Mouse (Mus musculus) kidney, postnatal 0 days (tissue): Measurements from ENCODE around the gene Padi2. TPM values are rescaled to one million over a fixed set of nuclear protein-coding genes. Genes with fewer than 3 reads are reported as not detected.

Experiments used
- ATAC-seq: fragments of 200-750 bp; cut with Nextera tagmentation; replicated peaks from 2 replicates; pipeline ENCODE4 v1.8.0; 2017; ENCODE audit warnings: low read depth, moderate number of reproducible peaks, moderate TSS enrichment, moderate library complexity; ENCODE audit not compliant: low FRiP score
- DNase-seq: peaks from one replicate; pipeline ENCODE4 v3.0.0-alpha.2; 2016; ENCODE audit warnings: low spot score
- H3K27ac ChIP-seq: fragments of 300-500 bp; sonication (generic); 2 replicates; pipeline ENCODE4 v1.5.1; 2014; ENCODE audit warnings: mild to moderate bottlenecking
- H3K27me3 ChIP-seq: fragments of 300-500 bp; sonication (generic); 2 replicates; pipeline ENCODE4 v1.6.1; 2014; ENCODE audit warnings: low read length, mixed read lengths; ENCODE audit not compliant: insufficient read depth
- H3K36me3 ChIP-seq: fragments of 300-500 bp; sonication (generic); 2 replicates; pipeline ENCODE4 v1.6.1; 2014; ENCODE audit warnings: low read length, mixed read lengths; ENCODE audit not compliant: insufficient read depth
- H3K4me1 ChIP-seq: fragments of 300-500 bp; sonication (generic); replicated peaks from 2 replicates; pipeline ENCODE4 v1.6.1; 2014; ENCODE audit warnings: antibody characterized with exemption, low read length, mixed read lengths; ENCODE audit not compliant: insufficient read depth
- H3K4me2 ChIP-seq: fragments of 300-500 bp; sonication (generic); 2 replicates; pipeline ENCODE4 v1.6.1; 2014; ENCODE audit warnings: mild to moderate bottlenecking, low read length, moderate library complexity, mixed read lengths
- H3K4me3 ChIP-seq: fragments of 300-500 bp; sonication (generic); replicated peaks from 2 replicates; pipeline ENCODE4 v1.5.1; 2014; ENCODE audit warnings: low read depth, low read length
- H3K9ac ChIP-seq: fragments of 300-500 bp; sonication (generic); 2 replicates; pipeline ENCODE4 v1.6.1; 2014; ENCODE audit warnings: low read depth, low read length
- H3K9me3 ChIP-seq: fragments of 300-500 bp; sonication (generic); replicated peaks from 2 replicates; pipeline ENCODE4 v1.6.1; 2016; ENCODE audit warnings: low read length, inconsistent platforms, mixed read lengths
- CTCF ChIP-seq: IDR thresholded peaks from 2 replicates; pipeline ENCODE4 v1.5.1; 2016; ENCODE audit warnings: antibody characterized with exemption, low read depth, mild to moderate bottlenecking, moderate library complexity
- WGBS: fragments of 180-500 bp; shearing (Covaris S2); extraction: QIAGEN DNeasy Blood & Tissue Kit; methylation state at CpG from one replicate; pipeline ENCODE4 v1.1.7; 2014; 5-methylcytosine and 5-hydroxymethylcytosine counted together
- polyA plus RNA-seq: library from polyadenylated mRNA; unstranded; fragments of >200 nt; fragmentation: Nextera tagmentation; extraction: Ambion mirVana; gene quantifications from 2 replicates; pipeline ENCODE4 v1.2.1, GENCODE M21; 2015

Gene Padi2
- polyA plus RNA-seq, 1 experiment from 2014 or later: 21.1 TPM

DNA sequence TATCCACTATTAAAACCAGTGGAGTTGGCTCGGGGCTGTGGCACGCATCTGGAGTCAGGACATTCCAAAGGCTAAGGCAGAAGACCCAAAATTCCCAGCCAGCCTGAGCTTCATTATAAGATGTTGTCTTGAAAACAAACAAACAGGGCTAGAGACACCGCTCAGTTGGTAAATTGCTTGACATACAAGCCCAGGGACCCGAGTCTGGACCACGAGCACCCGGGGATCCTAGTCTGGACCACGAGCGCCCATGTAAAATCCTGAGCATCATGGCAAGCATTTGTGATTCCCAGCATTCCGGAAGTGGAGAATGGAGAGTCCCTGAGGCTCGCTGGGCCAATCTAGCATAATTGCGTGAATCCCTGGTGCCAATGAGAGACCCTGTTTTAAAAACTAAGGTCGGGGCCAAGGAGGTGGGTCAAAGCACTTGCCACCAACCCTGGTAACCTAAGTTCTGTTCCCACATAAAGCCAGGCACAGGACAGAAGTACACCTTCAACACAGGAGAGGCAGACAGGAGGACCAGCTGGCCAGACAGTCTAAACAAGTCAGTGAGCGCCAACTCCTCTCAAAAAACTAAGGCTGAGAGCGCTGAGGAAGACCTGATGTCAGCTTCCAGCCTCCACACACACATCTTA, 14.5 kb upstream of the Padi2 start:
- ATAC-seq (no peak), DNase-seq (no peak)
- H3K27me3 ChIP-seq: no peaks in the 10 kb centered on the region

DNA sequence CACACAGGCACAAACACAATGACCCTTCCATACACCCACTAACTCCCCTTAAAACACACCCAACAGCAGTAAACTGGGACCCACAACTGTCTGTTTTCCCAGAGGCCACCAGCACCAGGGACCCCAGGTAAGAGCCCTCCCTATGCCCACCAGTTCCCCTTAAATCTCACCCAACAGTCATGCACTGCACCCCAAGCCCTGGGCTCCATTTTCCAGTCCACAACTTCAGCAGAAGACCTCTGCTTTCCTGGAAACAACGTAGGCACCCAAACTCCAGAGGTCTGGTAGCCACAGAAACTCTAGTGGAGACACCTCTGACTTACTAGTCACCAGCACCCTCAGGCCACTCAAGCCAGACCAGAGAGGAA, 14.0 kb upstream of the Padi2 start:
- no peak overlapping the region for H3K9ac ChIP-seq
- H3K9me3 ChIP-seq: no peaks in the 10 kb centered on the region
- no peak for ATAC-seq
- H3K4me3 ChIP-seq: no peak overlapping the region
- DNase-seq: no peak
- 59% methylated on average over 1 of the region's 1 CpGs for WGBS
- no peaks in the 10 kb centered on the region for H3K27me3 ChIP-seq
- no peaks in the 10 kb centered on the region for H3K4me1 ChIP-seq
- no peak for TF ChIP-seq CTCF
- H3K27ac ChIP-seq: no peak overlapping the region
- H3K4me2 ChIP-seq: no peak overlapping the region
- H3K36me3 ChIP-seq: no peaks in the 10 kb centered on the region

More for the DNA sequence above, 14.5 kb upstream of the Padi2 start:
- TF ChIP-seq CTCF: no peak
- no peak overlapping the region for H3K27ac ChIP-seq
- no peak overlapping the region for H3K9ac ChIP-seq
- H3K9me3 ChIP-seq: no peaks in the 10 kb centered on the region
- H3K4me1 ChIP-seq: no peaks in the 10 kb centered on the region
- 94% methylated on average over 14 of the region's 14 CpGs for WGBS
- no peak overlapping the region for H3K4me2 ChIP-seq
- H3K36me3 ChIP-seq: no peaks in the 10 kb centered on the region
- H3K4me3 ChIP-seq: no peak overlapping the region

DNA sequence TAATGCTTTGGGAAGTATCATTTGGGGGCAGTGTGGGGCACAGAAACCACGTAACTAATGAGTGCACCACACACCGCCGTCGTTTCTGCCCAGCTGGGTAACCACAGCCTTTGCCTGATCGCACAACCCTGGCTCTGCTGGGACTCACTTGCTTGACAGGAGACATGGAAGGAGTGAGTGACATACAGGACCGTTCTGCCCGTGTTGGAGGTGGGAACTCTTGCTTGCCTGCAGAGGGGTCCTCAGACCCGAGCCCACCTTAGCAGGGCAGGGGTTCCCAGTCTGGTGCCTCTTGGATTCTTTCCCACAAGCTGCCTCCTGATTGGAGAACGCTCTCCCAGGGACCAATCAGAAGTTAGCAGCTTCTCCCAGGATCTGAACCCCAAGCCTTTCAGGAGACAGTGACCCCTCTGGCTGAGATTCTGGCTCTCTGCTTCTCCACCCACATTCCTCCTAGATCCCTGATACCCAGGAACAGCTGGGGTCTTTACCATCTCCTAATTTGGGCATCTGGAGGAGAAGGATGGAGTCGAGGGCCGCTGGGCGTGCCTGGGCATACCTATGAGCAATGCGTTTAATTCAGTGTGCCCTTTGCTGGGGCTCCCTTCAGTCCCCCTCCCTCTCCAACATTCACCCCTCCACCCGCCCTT, 1.2 kb upstream of the Padi2 start:
- no peak for DNase-seq

DNA sequence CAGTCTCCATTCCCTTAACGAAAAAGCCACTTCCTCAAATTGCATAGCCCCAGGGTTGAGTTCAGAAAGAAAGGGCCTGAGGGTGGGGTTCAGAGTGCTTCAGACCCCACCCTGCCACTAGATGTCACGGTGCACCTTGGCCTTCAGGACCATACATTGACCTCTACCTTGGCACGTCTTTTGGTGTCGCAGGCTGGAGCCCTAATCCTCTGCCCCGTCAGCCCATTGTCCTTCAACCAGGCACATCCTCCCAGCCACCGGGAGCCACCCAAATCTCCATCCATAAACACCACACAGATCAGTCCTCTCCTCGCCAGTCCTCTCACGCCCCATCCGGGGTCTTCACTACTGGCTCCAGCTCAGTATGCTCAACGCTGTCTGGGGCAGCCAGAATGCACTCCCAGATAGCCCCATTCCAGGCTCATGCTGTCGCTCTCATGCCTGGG, 695 bp upstream of the Padi2 start:
- Histone ChIP-seq H3K36me3 (no peaks in the 10 kb centered on the region), H3K4me1 (0 out of 2 replicates have a peak, but pooled peaks cover 3% of the 10 kb centered on the region), H3K9ac (0 out of 2 replicates have a peak overlapping the region, but pooled peaks have one; percentile 0), H3K9me3 (no peaks in the 10 kb centered on the region), H3K4me2 (peak overlapping the region; percentile 64), H3K4me3 (peak overlapping the region; percentile 30; the same call in 1 of the 2 replicates), H3K27me3 (0 out of 2 replicates have a peak, but pooled peaks cover 5% of the 10 kb centered on the region), H3K27ac (no peak overlapping the region)
- DNase-seq: no peak
- 9% methylated on average over 11 of the region's 11 CpGs for WGBS
- no peak for ATAC-seq
- TF ChIP-seq CTCF: no peak

More for the DNA sequence above, 1.2 kb upstream of the Padi2 start:
- H3K4me2 ChIP-seq: 0 out of 2 replicates have a peak overlapping the region, but pooled peaks have one; percentile 64
- WGBS: 55% methylated on average over 14 of the region's 14 CpGs
- no peaks in the 10 kb centered on the region for H3K9me3 ChIP-seq
- H3K36me3 ChIP-seq: no peaks in the 10 kb centered on the region
- no peak overlapping the region for H3K4me3 ChIP-seq
- no peak overlapping the region for H3K9ac ChIP-seq
- H3K4me1 ChIP-seq: 0 out of 2 replicates have a peak, but pooled peaks cover 3% of the 10 kb centered on the region
- TF ChIP-seq CTCF: no peak
- 0 out of 2 replicates have a peak, but pooled peaks cover 5% of the 10 kb centered on the region for H3K27me3 ChIP-seq
- no peak for ATAC-seq
- no peak overlapping the region for H3K27ac ChIP-seq

DNA sequence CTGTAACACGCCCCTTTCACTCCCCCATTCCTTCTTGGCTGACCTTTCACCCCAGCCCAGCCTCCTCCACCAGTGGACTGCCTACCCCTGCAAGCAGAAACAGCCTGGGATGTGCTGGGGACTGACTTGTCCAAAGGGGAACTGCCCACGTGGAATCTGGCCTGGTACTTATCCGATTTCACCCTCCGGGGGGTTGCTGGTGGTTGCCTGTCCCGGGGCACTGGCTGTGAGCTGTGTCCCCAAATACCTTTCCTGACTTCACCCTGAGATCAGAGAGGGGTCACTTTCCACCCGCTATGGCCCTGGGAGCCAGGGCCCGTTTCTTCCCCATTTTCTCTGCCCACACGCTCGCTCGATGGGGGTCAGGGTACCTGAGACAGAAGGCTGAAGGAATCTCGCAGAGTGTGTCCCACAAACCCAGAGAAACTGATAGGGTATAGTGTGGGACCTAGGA, 710 bp downstream of the Padi2 start:
- H3K9ac ChIP-seq: no peak overlapping the region
- no peaks in the 10 kb centered on the region for H3K9me3 ChIP-seq
- H3K4me1 ChIP-seq: 0 out of 2 replicates have a peak, but pooled peaks cover 6% of the 10 kb centered on the region
- peak overlapping the region; percentile 64 for H3K4me2 ChIP-seq
- H3K4me3 ChIP-seq: no peak overlapping the region
- 33% methylated on average over 11 of the region's 11 CpGs for WGBS
- H3K27me3 ChIP-seq: 0 out of 2 replicates have a peak, but pooled peaks cover 5% of the 10 kb centered on the region
- H3K36me3 ChIP-seq: no peaks in the 10 kb centered on the region
- DNase-seq (peak; percentile 64), ATAC-seq (no peak; the same call in 1 of the 2 replicates)
- no peak overlapping the region for H3K27ac ChIP-seq
- TF ChIP-seq CTCF: no peak

DNA sequence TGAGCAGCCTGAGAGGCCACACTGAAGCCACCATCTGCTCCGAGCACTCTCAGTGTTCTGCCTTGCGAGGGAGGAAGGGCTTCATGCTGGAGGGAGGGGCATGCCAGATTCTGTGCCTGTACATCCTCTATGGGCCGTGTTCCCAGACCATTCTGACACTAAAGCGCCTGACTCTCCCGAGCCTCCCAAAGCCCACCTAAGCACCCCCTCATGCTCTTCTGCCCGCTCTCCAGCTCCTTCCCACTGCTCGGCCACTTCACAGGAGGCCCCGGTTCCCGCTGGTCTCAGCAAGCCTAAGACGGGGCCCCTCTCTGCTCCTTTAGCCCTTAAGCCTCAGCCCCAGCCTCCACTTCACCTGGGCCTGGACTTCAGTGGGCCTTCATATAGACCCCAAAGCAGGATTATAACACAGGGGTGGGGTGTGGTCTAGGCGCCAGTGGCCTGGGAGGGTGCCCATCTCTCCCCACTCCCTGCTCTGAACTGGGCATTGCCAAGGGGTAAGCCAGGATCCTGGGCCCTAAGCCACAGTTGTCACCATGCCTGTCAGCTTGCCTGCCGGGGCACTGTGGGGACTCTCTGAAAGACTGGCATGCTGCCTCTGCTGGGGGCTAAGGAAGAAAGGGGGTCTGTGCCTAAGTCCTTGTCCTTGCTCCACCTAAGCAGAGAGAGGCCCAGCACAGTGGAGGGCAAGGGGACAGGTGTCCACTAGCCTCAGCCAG, 1.3 kb downstream of the Padi2 start:
- H3K27me3 ChIP-seq: 0 out of 2 replicates have a peak, but pooled peaks cover 5% of the 10 kb centered on the region
- DNase-seq (no peak), ATAC-seq (no peak)
- H3K4me1 ChIP-seq: 0 out of 2 replicates have a peak, but pooled peaks cover 6% of the 10 kb centered on the region
- WGBS: 56% methylated on average over 12 of the region's 12 CpGs
- no peak overlapping the region for H3K4me3 ChIP-seq
- TF ChIP-seq CTCF: no peak
- 0 out of 2 replicates have a peak overlapping the region, but pooled peaks have one; percentile 18 for H3K9ac ChIP-seq
- H3K4me2 ChIP-seq: 0 out of 2 replicates have a peak overlapping the region, but pooled peaks have one; percentile 64
- no peaks in the 10 kb centered on the region for H3K36me3 ChIP-seq
- H3K9me3 ChIP-seq: no peaks in the 10 kb centered on the region
- H3K27ac ChIP-seq: no peak overlapping the region
